Mouse (Mus musculus) hindbrain, postnatal 0 days (tissue): ENCODE data around the gene Mybph. TPM values are rescaled to one million over a fixed set of nuclear protein-coding genes. Genes with fewer than 3 reads are reported as not detected.

ENCODE experiments used
- ATAC-seq: fragments of 200-750 bp; cut with Nextera tagmentation; 2 replicates; pipeline ENCODE4 v1.8.0; 2017; ENCODE audit warnings: mild to moderate bottlenecking, moderate TSS enrichment, moderate library complexity
- DNase-seq: peaks from one replicate; pipeline ENCODE4 v3.0.0-alpha.2; 2015; ENCODE audit warnings: low spot score
- H3K27ac ChIP-seq: fragments of 300-500 bp; sonication (generic); 2 replicates; pipeline ENCODE4 v1.5.1; 2014; ENCODE audit warnings: mild to moderate bottlenecking
- H3K27me3 ChIP-seq: fragments of 300-500 bp; sonication (generic); 2 replicates; pipeline ENCODE4 v1.6.1; 2014; ENCODE audit warnings: low read length, mixed read lengths; ENCODE audit not compliant: insufficient read depth
- H3K36me3 ChIP-seq: fragments of 300-500 bp; sonication (generic); 2 replicates; pipeline ENCODE4 v1.6.1; 2014; ENCODE audit warnings: low read length, mixed read lengths; ENCODE audit not compliant: insufficient read depth
- H3K4me1 ChIP-seq: fragments of 300-500 bp; sonication (generic); 2 replicates; pipeline ENCODE4 v1.6.1; 2014; ENCODE audit warnings: antibody characterized with exemption, low read length, mixed read lengths; ENCODE audit not compliant: insufficient read depth
- H3K4me2 ChIP-seq: fragments of 300-500 bp; sonication (generic); 2 replicates; pipeline ENCODE4 v1.6.1; 2014; ENCODE audit warnings: low read depth, mild to moderate bottlenecking, low read length, moderate library complexity, mixed read lengths
- H3K4me3 ChIP-seq: fragments of 300-500 bp; sonication (generic); 2 replicates; pipeline ENCODE4 v1.5.1; 2014; ENCODE audit warnings: low read length
- H3K9ac ChIP-seq: fragments of 300-500 bp; sonication (generic); replicated peaks from 2 replicates; pipeline ENCODE4 v1.6.1; 2014; ENCODE audit warnings: mild to moderate bottlenecking, low read length, moderate library complexity, mixed read lengths
- H3K9me3 ChIP-seq: fragments of 300-500 bp; sonication (generic); 2 replicates; pipeline ENCODE4 v1.6.1; 2016; ENCODE audit warnings: low read length, mixed read lengths
- CTCF ChIP-seq: IDR thresholded peaks from 2 replicates; pipeline ENCODE4 v1.5.1; 2016; ENCODE audit warnings: antibody characterized with exemption, control low read depth, low read depth
- WGBS: fragments of 180-500 bp; shearing (Covaris S2); extraction: QIAGEN DNeasy Blood & Tissue Kit; methylation state at CpG from one replicate; pipeline ENCODE4 v1.1.7; 2014; 5-methylcytosine and 5-hydroxymethylcytosine counted together
- polyA plus RNA-seq: library from polyadenylated mRNA; unstranded; fragments of >200 nt; fragmentation: Nextera tagmentation; extraction: Ambion mirVana; gene quantifications from 2 replicates; pipeline ENCODE4 v1.2.1, GENCODE M21; 2015
- total RNA-seq: library from RNA; depleted of rRNA; stranded (reverse); fragments of >200 nt; gene quantifications from 2 replicates; pipeline ENCODE4 v1.2.3, GENCODE M21; 2014

Gene Mybph
- total and polyA plus RNA-seq, 2 experiments from 2014 or later = 0.08 TPM; not detected in 1

DNA sequence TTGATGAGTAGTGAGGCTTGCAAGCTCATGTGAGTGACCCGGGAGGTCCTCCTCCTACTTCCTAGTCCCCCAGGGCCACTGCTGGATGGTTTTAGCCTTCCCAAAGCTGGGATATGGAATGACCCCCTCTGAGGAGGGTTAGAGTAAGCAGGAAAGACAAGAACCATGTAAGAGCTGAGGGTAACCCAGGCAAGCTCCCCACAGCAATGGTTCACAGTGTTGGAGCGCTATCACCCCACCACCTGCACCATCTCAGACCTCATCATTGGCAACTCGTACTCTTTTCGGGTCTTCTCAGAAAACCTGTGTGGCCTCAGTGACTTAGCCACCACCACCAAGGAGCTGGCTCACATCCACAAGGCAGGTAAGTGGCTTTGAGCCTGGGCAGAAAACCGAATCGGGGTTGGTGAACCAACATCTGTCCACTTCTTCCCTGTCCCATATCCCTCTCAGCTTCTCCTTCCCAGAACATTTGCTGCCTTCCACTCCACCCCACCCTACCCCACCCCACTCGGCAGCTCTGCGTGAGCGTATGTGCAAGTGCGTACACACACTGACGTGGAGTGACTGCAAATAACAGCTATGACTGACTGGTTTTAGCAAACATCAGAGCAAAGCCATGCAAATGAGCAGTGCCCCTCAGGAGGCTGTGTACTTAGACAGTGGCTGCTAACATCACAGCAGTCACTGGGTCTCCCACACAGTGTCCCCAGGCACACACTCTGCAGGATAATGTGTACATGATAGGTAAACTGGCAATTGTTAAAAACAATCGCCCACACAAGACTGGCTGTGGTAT is 5.1 kb downstream of the Mybph start:
- no peak overlapping the region for H3K4me3 ChIP-seq
- H3K36me3 ChIP-seq = 0 out of 2 replicates have a peak, but pooled peaks cover 4% of the 10 kb centered on the region
- WGBS = 79% methylated on average over 12 of the region's 12 CpGs
- TF ChIP-seq CTCF = no peak
- H3K9ac ChIP-seq = no peak overlapping the region
- no peaks in the 10 kb centered on the region for H3K9me3 ChIP-seq
- ATAC-seq = 0 out of 2 replicates have a peak, but pooled peaks have one; percentile 21
- H3K27ac ChIP-seq = no peak overlapping the region
- DNase-seq = no peak
- H3K4me1 ChIP-seq = no peaks in the 10 kb centered on the region
- H3K4me2 ChIP-seq = no peak overlapping the region
- H3K27me3 ChIP-seq = no peaks in the 10 kb centered on the region

DNA sequence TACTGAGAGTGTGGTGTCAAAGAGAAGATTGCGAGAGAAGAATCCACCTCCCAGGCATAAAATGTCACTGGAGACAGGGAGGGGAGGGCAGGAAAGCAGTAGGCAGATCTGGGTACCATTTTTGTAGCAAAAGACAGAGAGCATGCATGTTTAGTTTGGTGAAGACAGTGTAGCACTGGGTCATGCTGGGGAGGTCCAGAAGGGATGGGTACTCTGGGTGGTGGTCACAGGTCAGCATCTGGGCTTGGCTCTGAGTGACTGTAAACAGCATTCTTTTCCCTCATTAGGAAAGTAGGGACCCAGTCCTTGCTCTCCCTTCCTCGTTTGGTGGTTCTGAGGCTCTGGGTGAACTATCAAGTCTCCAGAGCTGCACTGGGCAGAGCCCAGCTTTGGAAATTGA is 7.2 kb downstream of the Mybph start:
- no peak overlapping the region for H3K4me3 ChIP-seq
- DNase-seq (no peak), ATAC-seq (no peak)
- H3K27me3 ChIP-seq = no peaks in the 10 kb centered on the region
- no peaks in the 10 kb centered on the region for H3K4me1 ChIP-seq
- TF ChIP-seq CTCF = no peak
- no peak overlapping the region for H3K27ac ChIP-seq
- no peak overlapping the region for H3K4me2 ChIP-seq
- H3K9me3 ChIP-seq = no peaks in the 10 kb centered on the region
- H3K9ac ChIP-seq = no peak overlapping the region
- 66% methylated on average over 2 of the region's 2 CpGs for WGBS
- H3K36me3 ChIP-seq = 0 out of 2 replicates have a peak, but pooled peaks cover 5% of the 10 kb centered on the region

DNA sequence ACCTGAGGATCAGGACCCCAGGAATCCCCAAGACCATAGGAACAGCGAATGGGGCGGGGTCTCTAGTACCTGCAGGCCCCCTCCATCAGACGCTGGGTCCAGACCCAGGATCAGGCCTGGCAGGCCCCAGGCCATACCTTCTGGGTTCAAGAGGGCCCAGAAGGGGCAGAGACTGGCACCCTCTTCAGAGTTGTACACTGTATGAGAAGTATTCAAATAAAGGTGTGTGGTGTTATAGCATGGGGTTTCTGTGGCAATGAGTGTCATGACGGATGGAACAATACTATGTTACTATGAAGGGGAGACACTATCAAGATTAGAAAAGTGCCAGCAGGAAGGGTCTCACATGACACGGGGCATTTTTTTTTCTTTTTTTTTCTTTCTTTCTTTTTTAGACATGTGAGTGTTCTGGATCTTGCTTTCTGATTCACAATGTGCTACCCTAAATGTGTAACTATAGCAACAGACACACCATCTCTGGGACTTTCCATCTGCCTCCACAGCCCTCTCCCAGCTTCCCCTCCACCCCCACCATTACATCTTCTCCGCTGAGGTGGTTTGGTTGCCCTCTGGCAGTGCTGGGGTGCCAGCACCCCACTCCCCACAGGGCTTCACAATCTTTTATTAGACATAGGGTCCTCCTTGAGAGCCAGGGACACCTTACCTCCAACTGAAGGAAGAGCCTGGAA is 7.9 kb downstream of the Mybph start:
- DNase-seq (no peak), ATAC-seq (no peak)
- no peak for TF ChIP-seq CTCF
- H3K27ac ChIP-seq = no peak overlapping the region
- no peak overlapping the region for H3K4me3 ChIP-seq
- no peaks in the 10 kb centered on the region for H3K4me1 ChIP-seq
- H3K9me3 ChIP-seq = no peaks in the 10 kb centered on the region
- 0 out of 2 replicates have a peak, but pooled peaks cover 5% of the 10 kb centered on the region for H3K36me3 ChIP-seq
- H3K27me3 ChIP-seq = no peaks in the 10 kb centered on the region
- H3K4me2 ChIP-seq = no peak overlapping the region
- H3K9ac ChIP-seq = no peak overlapping the region
- 70% methylated on average over 6 of the region's 6 CpGs for WGBS

DNA sequence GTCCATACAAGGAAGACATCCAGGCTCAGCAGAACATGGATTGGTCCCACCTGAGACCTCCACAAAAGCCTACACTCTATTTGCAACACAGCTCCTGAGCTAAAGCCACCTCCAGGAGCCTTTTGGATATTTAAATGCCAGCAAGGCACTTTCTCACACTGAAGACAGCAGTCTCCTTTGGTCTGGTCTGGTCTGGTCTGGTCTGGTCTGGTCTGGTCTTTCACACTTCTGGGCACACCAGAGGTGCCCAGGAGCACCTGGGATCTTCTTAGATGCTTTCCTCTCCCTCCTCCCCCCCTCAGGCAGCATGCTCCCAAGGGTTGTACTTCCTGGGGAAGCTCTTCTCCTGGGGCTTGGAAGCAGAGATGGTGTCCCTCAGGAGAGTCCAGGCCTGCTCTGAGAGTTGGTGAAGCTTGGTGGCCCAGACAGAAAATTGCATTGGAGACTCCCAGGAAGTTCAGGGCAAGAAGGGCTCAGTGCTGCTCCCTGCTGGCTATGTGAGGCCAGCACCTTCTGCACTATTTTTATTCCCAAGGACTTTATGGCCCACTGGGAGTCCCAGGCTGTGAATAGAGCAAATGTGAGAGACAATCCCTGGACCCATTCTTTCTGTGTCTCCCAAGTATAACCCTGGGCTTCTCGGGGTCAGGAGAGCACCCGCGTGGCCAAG is 8.6 kb downstream of the Mybph start:
- Histone ChIP-seq H3K27ac (no peak overlapping the region), H3K27me3 (no peaks in the 10 kb centered on the region), H3K36me3 (0 out of 2 replicates have a peak, but pooled peaks cover 5% of the 10 kb centered on the region), H3K9me3 (no peaks in the 10 kb centered on the region), H3K4me3 (no peak overlapping the region), H3K4me2 (no peak overlapping the region), H3K9ac (no peak overlapping the region), H3K4me1 (no peaks in the 10 kb centered on the region)
- 37% methylated on average over 3 of the region's 3 CpGs for WGBS
- peak; percentile 77 for TF ChIP-seq CTCF
- DNase-seq = peak; percentile 53
- no peak for ATAC-seq

DNA sequence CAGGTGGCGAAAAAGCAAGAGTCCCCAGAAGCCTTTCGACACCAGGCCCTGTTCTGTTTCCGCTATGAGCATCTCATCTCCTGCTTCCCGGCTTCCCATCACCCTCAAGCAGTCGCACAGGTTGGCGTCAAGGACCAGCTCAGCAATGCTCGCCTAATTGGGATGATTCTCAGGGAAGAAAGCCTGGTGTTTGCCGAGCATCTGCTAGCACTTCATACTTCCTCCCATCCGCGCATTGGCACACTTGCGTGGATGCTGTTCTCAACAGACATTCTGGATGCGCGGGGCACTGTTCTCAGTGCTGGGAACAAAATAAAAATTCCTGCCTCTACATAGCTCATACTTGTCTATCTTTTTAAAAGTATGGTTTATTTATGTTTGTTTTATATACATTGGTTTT is 11.0 kb downstream of the Mybph start:
- Histone ChIP-seq H3K9me3 (no peaks in the 10 kb centered on the region), H3K4me3 (no peak overlapping the region), H3K9ac (no peak overlapping the region), H3K27me3 (no peaks in the 10 kb centered on the region), H3K27ac (no peak overlapping the region), H3K4me2 (no peak overlapping the region), H3K4me1 (no peaks in the 10 kb centered on the region), H3K36me3 (0 out of 2 replicates have a peak, but pooled peaks cover 5% of the 10 kb centered on the region)
- no peak for TF ChIP-seq CTCF
- no peak for ATAC-seq
- DNase-seq = no peak
- 85% methylated on average over 13 of the region's 13 CpGs for WGBS

DNA sequence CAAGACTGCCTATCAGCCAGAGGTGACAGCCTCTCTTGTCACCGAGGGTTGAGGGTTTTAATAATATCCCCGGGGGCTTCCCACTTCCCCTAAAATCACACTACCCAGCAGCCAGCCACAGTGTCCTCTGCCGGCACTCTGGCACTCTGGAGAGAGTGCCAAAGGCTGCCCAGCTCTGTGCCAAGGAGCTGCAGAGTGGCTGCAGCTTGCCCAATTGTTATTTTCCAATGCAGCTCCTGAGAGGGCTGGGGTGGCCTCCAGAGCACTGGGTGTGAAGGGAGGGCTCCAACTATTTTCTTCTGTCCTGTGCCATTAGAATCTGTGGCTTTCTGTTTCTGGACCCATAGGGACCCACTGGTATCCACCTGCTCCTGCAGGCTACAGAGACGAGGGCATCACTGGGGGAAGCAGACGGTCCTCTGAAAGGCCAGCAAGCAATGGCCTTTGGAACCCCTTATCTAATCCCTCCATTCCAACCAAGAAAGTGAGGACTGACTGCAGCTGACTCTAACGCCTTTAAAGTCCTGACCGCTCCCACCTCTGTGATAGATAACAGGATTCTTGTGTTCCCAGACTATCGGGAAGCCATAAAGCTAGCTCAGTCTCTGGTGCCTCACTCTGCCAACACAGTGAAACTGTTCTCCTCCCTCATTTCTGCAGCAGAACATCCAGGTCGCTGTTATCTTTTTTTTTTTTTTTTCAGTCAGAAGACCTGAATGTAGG is 12.2 kb downstream of the Mybph start:
- Histone ChIP-seq H3K4me3 (no peak overlapping the region), H3K9ac (no peak overlapping the region), H3K4me2 (no peak overlapping the region), H3K9me3 (no peaks in the 10 kb centered on the region), H3K36me3 (0 out of 2 replicates have a peak, but pooled peaks cover 5% of the 10 kb centered on the region), H3K27ac (no peak overlapping the region), H3K4me1 (peaks cover 4% of the 10 kb centered on the region; the same call in 1 of the 2 replicates), H3K27me3 (no peaks in the 10 kb centered on the region)
- TF ChIP-seq CTCF = no peak
- WGBS = 48% methylated on average over 9 of the region's 9 CpGs
- peak; percentile 53; the same call in 1 of the 2 replicates for ATAC-seq
- DNase-seq = peak; percentile 70
